Mouse (Mus musculus) spleen, adult 2 months (tissue): ENCODE measurements around the gene Fbxw13. TPM values are rescaled to one million over a fixed set of nuclear protein-coding genes. Genes with fewer than 3 reads are reported as not detected.
"Not testable (repeated sequence)": the region's sequence is repeated elsewhere in the genome, so short reads cannot be mapped to it uniquely, and the experiment has no call there.

Experiments used
- DNase-seq, 2 experiments: peaks; one replicate each; pipeline versions ENCODE4 v3.0.0 to v3.0.0-alpha.2; 2012 to 2021; ENCODE audit warnings: low spot score in 2 of 2, low read depth in 1 of 2
- H3K27ac ChIP-seq: fragments of 200-500 bp; 2 replicates; pipeline ENCODE4 v1.5.1; 2012; ENCODE audit warnings: low read length, inconsistent platforms; ENCODE audit not compliant: insufficient read depth
- H3K27me3 ChIP-seq: fragments of 200-500 bp; 2 replicates; pipeline ENCODE4 v1.6.1; 2012; ENCODE audit warnings: mild to moderate bottlenecking, moderate library complexity, low read length, inconsistent platforms; ENCODE audit not compliant: control insufficient read depth, insufficient read depth
- H3K36me3 ChIP-seq: fragments of 200-500 bp; 2 replicates; pipeline ENCODE4 v1.6.1; 2012; ENCODE audit warnings: mild to moderate bottlenecking, low read length, inconsistent platforms; ENCODE audit not compliant: control insufficient read depth, insufficient read depth
- H3K4me1 ChIP-seq: fragments of 200-500 bp; 2 replicates; pipeline ENCODE4 v1.6.1; 2011; ENCODE audit warnings: inconsistent platforms; ENCODE audit not compliant: control insufficient read depth, insufficient read depth, insufficient read length
- H3K4me3 ChIP-seq: fragments of 200-500 bp; 2 replicates; pipeline ENCODE4 v1.5.1; 2011; ENCODE audit warnings: mild to moderate bottlenecking, inconsistent platforms; ENCODE audit not compliant: insufficient read depth, insufficient read length; ENCODE audit errors: extremely low read depth
- CTCF ChIP-seq: fragments of 200-500 bp; IDR thresholded peaks from 2 replicates; pipeline ENCODE4 v1.5.1; 2011; ENCODE audit warnings: mild to moderate bottlenecking, inconsistent platforms; ENCODE audit not compliant: insufficient read depth, insufficient read length, insufficient replicate concordance; ENCODE audit errors: extremely low read depth
- POLR2A ChIP-seq: fragments of 200-500 bp; IDR thresholded peaks from 2 replicates; pipeline ENCODE4 v1.6.1; 2011; ENCODE audit warnings: low read depth, low read length, inconsistent platforms
- WGBS: fragments of 180-500 bp; shearing (Covaris S2); methylation state at CpG from one replicate; pipeline ENCODE4 v1.1.7; 2018; 5-methylcytosine and 5-hydroxymethylcytosine counted together
- polyA plus RNA-seq: library from polyadenylated mRNA; depleted of rRNA; stranded (reverse); fragments of >200 nt; gene quantifications from 2 replicates; pipeline ENCODE4 v1.2.3, GENCODE M21; 2012; rRNA removed

Fbxw13 gene
- polyA plus RNA-seq: 0.37 TPM in 1 of 2 replicates, not detected in the other

- peaks cover 18% of the 10 kb centered on the region; the same call in 1 of the 2 replicates for H3K4me1 ChIP-seq
- peak within 1 kb of the TSS; percentile 61 for H3K27ac ChIP-seq
- WGBS: 75% methylated on average over 3 of the region's 3 CpGs
These were observed at the start of gene Fbxw13 for GRCm38 (mm10) chr9:109195875-109196274. Gene Fbxw13 (minus strand): TSS chr9:109195975.

DNA sequence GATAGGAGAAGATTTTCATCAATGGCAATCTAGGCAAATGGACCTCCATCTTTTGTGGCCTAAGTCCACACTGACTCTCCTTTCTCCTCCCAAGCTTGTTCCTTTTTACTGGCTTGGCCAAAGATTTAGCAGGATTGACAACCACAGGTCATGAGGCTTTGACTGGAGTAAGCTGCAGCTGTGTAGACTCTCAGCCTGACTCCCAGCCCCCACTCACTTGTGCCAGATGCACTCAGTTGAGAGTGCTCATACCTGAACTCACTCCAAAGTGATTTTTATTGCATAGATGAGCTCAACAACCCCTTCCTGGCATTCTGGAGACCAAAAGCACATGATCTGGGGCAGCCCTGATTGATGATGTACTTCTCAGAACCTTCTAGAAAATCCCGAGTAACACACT lies 38.9 kb upstream of the Fbxw13 start, which contains the start of gene Fbxw20:
Gene Fbxw20 (minus strand): TSS at position 101 of the 400 bp plus-strand sequence.
- 95% methylated on average over 1 of the region's 1 CpGs for WGBS
- Histone ChIP-seq H3K27me3 (no peaks in the 10 kb centered on the region), H3K36me3 (no peaks in the 10 kb centered on the region), H3K27ac (no peak within 1 kb of the TSS), H3K4me1 (no peaks in the 10 kb centered on the region), H3K4me3 (no peak within 1 kb of the TSS)
- DNase-seq: no peak
- TF ChIP-seq POLR2A: no peak

More at GRCm38 (mm10) chr9:109195875-109196274, at the start of gene Fbxw13:
- H3K4me3 ChIP-seq, DNase-seq, H3K36me3 ChIP-seq, H3K27me3 ChIP-seq: not testable (repeated sequence)

DNA sequence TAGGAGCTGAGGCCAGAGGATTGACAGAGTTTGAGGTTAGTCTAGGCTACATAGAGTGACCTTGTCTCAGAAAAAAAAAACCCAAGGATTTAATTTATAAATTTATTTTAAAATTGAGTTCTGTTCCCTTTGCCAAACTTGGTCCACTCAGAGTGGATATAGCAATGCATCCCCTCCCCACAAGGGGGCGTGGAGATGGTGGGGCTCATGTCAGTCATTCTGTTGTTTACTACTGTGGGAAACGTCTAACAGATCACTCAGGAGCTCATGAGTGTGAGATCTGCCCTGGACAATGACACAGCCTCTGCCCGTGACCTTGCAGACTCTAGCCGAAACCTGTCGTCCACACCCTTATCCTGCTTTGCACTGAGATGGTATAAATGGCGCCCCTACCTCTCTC lies 22.7 kb upstream of the Fbxw13 start:
- DNase-seq: no peak
- no peaks in the 10 kb centered on the region for H3K4me1 ChIP-seq
- TF ChIP-seq POLR2A (no peak), CTCF (no peak)
- no peaks in the 10 kb centered on the region for H3K27me3 ChIP-seq
- no peaks in the 10 kb centered on the region for H3K36me3 ChIP-seq
- H3K27ac ChIP-seq: no peak overlapping the region
- 67% methylated on average over 6 of the region's 6 CpGs for WGBS
- no peak overlapping the region for H3K4me3 ChIP-seq

DNA sequence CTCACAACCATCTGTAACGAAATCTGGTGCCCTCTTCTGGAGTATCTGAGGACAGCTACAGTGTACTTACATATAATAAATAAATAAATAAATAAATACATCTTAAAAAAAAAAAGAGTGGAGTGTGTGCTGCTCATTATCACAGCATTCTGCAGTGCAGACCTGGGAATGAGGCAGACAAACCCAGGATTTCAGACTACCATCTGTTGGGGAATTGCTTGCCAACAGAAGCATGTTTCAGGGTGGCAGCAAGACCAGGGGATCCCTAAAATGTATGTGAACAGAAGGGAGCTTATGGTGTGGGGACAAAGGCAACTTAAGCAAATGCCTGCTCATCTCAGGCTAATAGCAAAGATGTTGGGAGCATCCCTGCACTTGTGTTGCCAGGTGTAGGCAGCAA lies 5.6 kb upstream of the Fbxw13 start:
- DNase-seq, H3K27me3 ChIP-seq, H3K36me3 ChIP-seq, H3K27ac ChIP-seq, H3K4me3 ChIP-seq: not testable (repeated sequence)
- peaks cover 15% of the 10 kb centered on the region; the same call in 1 of the 2 replicates for H3K4me1 ChIP-seq
- 63% methylated on average over 1 of the region's 1 CpGs for WGBS

DNA sequence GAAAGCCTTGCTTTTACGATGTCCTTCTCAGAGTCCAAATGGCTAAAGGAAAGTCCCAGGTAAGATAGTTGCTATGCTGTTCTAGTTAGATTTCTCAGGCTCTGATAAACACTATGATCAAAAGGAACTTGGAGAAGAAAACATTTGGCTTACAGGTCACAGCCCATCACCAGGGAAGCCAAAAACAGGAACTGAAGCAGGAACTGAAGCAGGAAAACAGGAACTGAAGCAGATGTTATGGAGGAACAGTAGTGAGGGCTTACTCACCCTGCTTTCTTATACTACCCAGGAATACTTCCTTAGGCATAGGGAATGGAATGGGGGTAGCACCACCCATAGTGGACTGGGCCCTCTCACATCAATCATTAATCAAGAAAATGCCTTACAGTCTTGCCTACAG lies 4.6 kb upstream of the Fbxw13 start:
- DNase-seq: peak in 1 of 2 experiments; percentile 9

GRCm38 (mm10) chr9:109199353-109199752 lies 3.6 kb upstream of the Fbxw13 start:
- Histone ChIP-seq H3K27me3 (no peaks in the 10 kb centered on the region), H3K27ac (peak overlapping the region; percentile 61; the same call in 1 of the 2 replicates), H3K36me3 (no peaks in the 10 kb centered on the region), H3K4me1 (peaks cover 18% of the 10 kb centered on the region; the same call in 1 of the 2 replicates), H3K4me3 (no peak overlapping the region)
- no peak for TF ChIP-seq POLR2A
- no peak for TF ChIP-seq CTCF
- WGBS: 39% methylated on average over 1 of the region's 1 CpGs
- DNase-seq: peak; percentile 4 to 54

More for the DNA sequence above, 4.6 kb upstream of the Fbxw13 start:
- H3K27me3 ChIP-seq: no peaks in the 10 kb centered on the region
- TF ChIP-seq POLR2A (no peak), CTCF (no peak)
- H3K27ac ChIP-seq: peak overlapping the region; percentile 85
- H3K36me3 ChIP-seq: no peaks in the 10 kb centered on the region
- WGBS: 49% methylated on average over 1 of the region's 1 CpGs
- H3K4me3 ChIP-seq: no peak overlapping the region
- peaks cover 18% of the 10 kb centered on the region; the same call in 1 of the 2 replicates for H3K4me1 ChIP-seq

- Histone ChIP-seq H3K27ac (no peak overlapping the region), H3K4me1 (no peaks in the 10 kb centered on the region), H3K4me3 (no peak overlapping the region), H3K36me3 (no peaks in the 10 kb centered on the region), H3K27me3 (no peaks in the 10 kb centered on the region)
- TF ChIP-seq CTCF (no peak), POLR2A (no peak)
- 80% methylated on average over 1 of the region's 1 CpGs for WGBS
- no peak for DNase-seq
These were observed 18.6 kb downstream of the Fbxw13 start for GRCm38 (mm10) chr9:109177208-109177607.
